ENCODE assay signal across 8 mouse cellular contexts in genomic region chr17:29339170-29339768, GRCm38 (mm10). TPM values are rescaled to one million over a fixed set of nuclear protein-coding genes. Genes with fewer than 3 reads are reported as not detected.
DNase-seq lines count a peak whose midpoint lies in the region; ATAC-seq and TF ChIP-seq lines count a peak whose summit lies in the region.

No protein-coding gene starts in this region.

- H3K9ac ChIP-seq in heart, embryonic 12.5 days = no peak overlapping the region

- no peak overlapping the region for H3K4me2 ChIP-seq in heart, embryonic 12.5 days

- no peaks in the 10 kb centered on the region for H3K9me3 ChIP-seq in heart, embryonic 12.5 days (replicated peaks)

- ATAC-seq in heart, embryonic 12.5 days (ENCODE audit: insufficient number of reproducible peaks, low FRiP score) = no peak

- H3K36me3 ChIP-seq in heart, embryonic 12.5 days = peaks cover 81% of the 10 kb centered on the region

- no peaks in the 10 kb centered on the region for H3K27me3 ChIP-seq in heart, embryonic 12.5 days (replicated peaks)

- H3K27ac ChIP-seq in gastrocnemius, adult 2 months = peak overlapping the region; percentile 88
- peak overlapping the region; percentile 21 for H3K27ac ChIP-seq in heart, embryonic 12.5 days (ENCODE audit: poor library complexity, severe bottlenecking)

- intact Hi-C loops in gastrocnemius, adult 2 months (cut with DNase I) = no loop called here

- H3K4me3 ChIP-seq in gastrocnemius, adult 2 months = peak overlapping the region; percentile 11; the same call in 1 of the 2 replicates
- H3K4me3 ChIP-seq in heart, embryonic 12.5 days = no peak overlapping the region

- H3K4me1 ChIP-seq in heart, embryonic 12.5 days (replicated peaks) = peaks cover 38% of the 10 kb centered on the region

- DNase-seq in gastrocnemius, adult 2 months = peak; percentile 68
- DNase-seq in gastrocnemius, adult 8-10 months (ENCODE audit: low spot score in 2 of 2) = no peak
- peak; percentile 50 for DNase-seq in adipocyte (ENCODE audit: low spot score)
- peak; percentile 69 for DNase-seq in kidney, postnatal 36 days
- no peak for DNase-seq in spleen, adult 18-20 months
- DNase-seq in urinary bladder, postnatal 10 days (ENCODE audit: low spot score) = no peak
- DNase-seq in right cerebral cortex, adult 18-20 months = no peak

- WGBS in heart, embryonic 12.5 days = 79% methylated on average over 11 of the region's 11 CpGs

- no peak for TF ChIP-seq CTCF in gastrocnemius, adult 2 months (IDR thresholded peaks at IDR 0.05)

RNA-seq across cellular contexts. Expression of gene Mtch1, which starts 8.5 kb away (rescaled TPM):
- 100 to 1,000 TPM in 1 of 2 experiments, 10 to 100 TPM in 1; 78.5 to 109 TPM for total RNA-seq in gastrocnemius, adult 2 months (2021)
- 10 to 100 TPM; 74.1 to 82.3 (median 80.3) TPM for total RNA-seq in gastrocnemius, adult 8-10 months (2022)
- polyA plus RNA-seq in heart, embryonic 12.5 days (2016; fragmentation: Nextera tagmentation; extraction: Ambion mirVana) = 317 and 330 TPM in 2 replicates

RNA-seq across cellular contexts. Expression of gene Fgd2, which starts 21.4 kb away (rescaled TPM):
- 1 to 10 TPM in 1 of 2 experiments, under 1 TPM in 1; 0.74 to 1.1 TPM for total RNA-seq in gastrocnemius, adult 2 months (2021)
- total RNA-seq in gastrocnemius, adult 8-10 months (2022) = 1 to 10 TPM in 1 of 4 experiments, under 1 TPM in 3; 0.38 to 1.0 (median 0.67) TPM
- polyA plus RNA-seq in heart, embryonic 12.5 days (2016; fragmentation: Nextera tagmentation; extraction: Ambion mirVana) = 2.0 and 2.1 TPM in 2 replicates

RNA-seq across cellular contexts. Expression of gene Pi16, which starts 21.8 kb away (rescaled TPM):
- 10 to 100 TPM; 21.9 to 52.6 TPM for total RNA-seq in gastrocnemius, adult 2 months (2021)
- total RNA-seq in gastrocnemius, adult 8-10 months (2022) = 10 to 100 TPM; 12.3 to 27.4 (median 16.7) TPM
- polyA plus RNA-seq in heart, embryonic 12.5 days (2016; fragmentation: Nextera tagmentation; extraction: Ambion mirVana) = 4.0 and 4.5 TPM in 2 replicates

Comparison
In these comparisons a context has a peak if more than half of its experiments do, and no peak if none do; other contexts are left out.
1. DNase-seq: peak in gastrocnemius, adult 2 months (single experiment), adipocyte (single experiment) and kidney, postnatal 36 days (2 of 2); none in gastrocnemius, adult 8-10 months (0 of 2), spleen, adult 18-20 months (0 of 2), urinary bladder, postnatal 10 days (single experiment) and right cerebral cortex, adult 18-20 months (single experiment).